ENCODE assay signal across 31 mouse cellular contexts in the genomic region with DNA sequence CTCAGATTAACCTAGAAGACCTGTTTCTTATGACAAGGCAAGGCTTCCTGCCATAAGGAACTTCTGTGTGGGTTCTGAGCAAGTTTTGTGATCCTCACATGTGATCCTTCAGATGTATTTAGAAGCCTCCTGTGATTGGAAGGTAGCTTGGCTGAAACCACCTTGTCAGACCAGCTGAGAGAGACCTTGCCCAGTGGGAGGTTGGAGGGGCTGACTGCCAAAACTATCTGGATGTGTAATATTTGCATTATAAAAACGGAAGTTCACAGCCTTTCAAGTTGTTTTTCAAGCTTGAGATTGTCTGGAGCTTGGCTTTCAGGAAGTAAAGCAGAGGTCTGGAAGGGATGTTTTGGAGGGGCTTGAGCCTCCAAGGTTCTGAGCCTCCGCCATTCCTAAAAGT.
A peak's percentile ranks its signal among the peaks of the same experiment; 100 is the strongest.
DNase-seq lines count a peak whose midpoint lies in the region; ATAC-seq and TF ChIP-seq lines count a peak whose summit lies in the region.
"Had no signal": no experiment of that assay in that cellular context is flagged by ENCODE, and none has a peak within 500 bp of the region (broad histone marks: within the 10 kb centered on the region; RNA-seq: fewer than 3 reads in every experiment).

No protein-coding gene starts in this region.

- H3K9ac ChIP-seq in lung, postnatal 0 days (replicated peaks; ENCODE audit: low read depth) = no peak overlapping the region
- H3K9ac ChIP-seq: heart, embryonic 13.5 days; hindbrain, embryonic 15.5 days; liver, embryonic 15.5 days; neural tube, embryonic 12.5 days had no signal

- DNase-seq in heart, adult 11 months = peak; percentile 65
- DNase-seq in heart, postnatal 4 days = no peak
- peak; percentile 33 for DNase-seq in lung, postnatal 0 days (ENCODE audit: low spot score)
- DNase-seq in lung, postnatal 10 days = no peak
- no peak for DNase-seq in c-Kit-positive CD71-positive TER-119-positive erythroid progenitor cells, embryonic 14.5 days (ENCODE audit: low spot score)
- DNase-seq in adipocyte (ENCODE audit: low spot score) = no peak
- DNase-seq: adrenal gland, adult 8-10 months; cerebellum, adult 11-12 months; cerebellum, postnatal 10 days; heart, adult 18-20 months; heart, postnatal 10 days; kidney, adult 11 months; kidney, postnatal 14 days; layer of hippocampus, adult 9-11 months; lung, postnatal 14 days; right cerebral cortex, adult 18-20 months; right cerebral cortex, postnatal 4 days; thymus, adult 2 months; thymus, postnatal 36 days had no signal

- no peak overlapping the region for H3K27ac ChIP-seq in lung, postnatal 0 days (ENCODE audit: low read length)
- H3K27ac ChIP-seq: heart, embryonic 13.5 days; hindbrain, embryonic 10.5 days; hindbrain, embryonic 15.5 days; liver, embryonic 15.5 days; neural tube, embryonic 12.5 days had no signal

- no peak for TF ChIP-seq EP300 in lung, postnatal 0 days (IDR thresholded peaks at IDR 0.05)

- no peak overlapping the region for H3K4me3 ChIP-seq in lung, postnatal 0 days (ENCODE audit: low read depth, low read length)
- H3K4me3 ChIP-seq: heart, embryonic 13.5 days; hindbrain, embryonic 10.5 days; hindbrain, embryonic 15.5 days; liver, embryonic 15.5 days; myocyte; neural tube, embryonic 12.5 days had no signal

- H3K4me2 ChIP-seq in lung, postnatal 0 days (replicated peaks; ENCODE audit: low read depth, low read length) = no peak overlapping the region
- H3K4me2 ChIP-seq: heart, embryonic 13.5 days; hindbrain, embryonic 15.5 days; liver, embryonic 15.5 days; midbrain, embryonic 11.5 days; neural tube, embryonic 12.5 days had no signal

- H3K27me3 ChIP-seq in lung, postnatal 0 days (replicated peaks; ENCODE audit: insufficient read depth, low read length) = no peaks in the 10 kb centered on the region
- H3K27me3 ChIP-seq: heart, embryonic 13.5 days; hindbrain, embryonic 15.5 days; liver, embryonic 15.5 days; neural tube, embryonic 12.5 days had no signal

- no peaks in the 10 kb centered on the region for H3K9me3 ChIP-seq in lung, postnatal 0 days (ENCODE audit: low read length)
- H3K9me3 ChIP-seq: heart, embryonic 13.5 days; hindbrain, embryonic 10.5 days; hindbrain, embryonic 15.5 days; liver, embryonic 15.5 days; neural tube, embryonic 12.5 days had no signal

- H3K4me1 ChIP-seq in lung, postnatal 0 days (ENCODE audit: insufficient read depth, low read depth, low read length) = peaks cover 3% of the 10 kb centered on the region; the same call in 1 of the 2 replicates
- H3K4me1 ChIP-seq: hindbrain, embryonic 10.5 days; liver, embryonic 15.5 days; neural tube, embryonic 12.5 days had no signal

- TF ChIP-seq CTCF in lung, postnatal 0 days (IDR thresholded peaks at IDR 0.05) = no peak

- peak; percentile 21; the same call in 1 of the 2 replicates for ATAC-seq in lung, postnatal 0 days
- ATAC-seq in granulocyte monocyte progenitor cell, adult 5-6 weeks (replicated peaks; ENCODE audit: poor library complexity, severe bottlenecking) = 0 out of 2 replicates have a peak, but pooled peaks have one; percentile 17
- ATAC-seq: activated CD4-positive, CD25-positive, alpha-beta regulatory T cell, adult 4 months; CD4-positive, CD25-positive, alpha-beta regulatory T cell, adult 4 months; forebrain, embryonic 14.5 days; inflammation-experienced regulatory T-cells, adult 6 months had no signal

- WGBS in lung, postnatal 0 days = 40% methylated on average over 2 of the region's 2 CpGs

- H3K36me3 ChIP-seq in lung, postnatal 0 days (ENCODE audit: insufficient read depth, low read length) = no peaks in the 10 kb centered on the region
- H3K36me3 ChIP-seq: heart, embryonic 13.5 days; hindbrain, embryonic 10.5 days; hindbrain, embryonic 15.5 days; liver, embryonic 15.5 days; neural tube, embryonic 12.5 days had no signal

Comparison
In these comparisons a context has a peak if more than half of its experiments do, and no peak if none do; other contexts are left out.
1. DNase-seq: peak in heart, adult 11 months (single experiment) and lung, postnatal 0 days (single experiment); none in heart, postnatal 4 days (single experiment), lung, postnatal 10 days (single experiment), c-Kit-positive CD71-positive TER-119-positive erythroid progenitor cells, embryonic 14.5 days (single experiment) and adipocyte (single experiment).